Mouse (Mus musculus): ENCODE results near the gene Abhd14b.
"Not testable (repeated sequence)": the region's sequence is repeated elsewhere in the genome, so short reads cannot be mapped to it uniquely, and the experiment has no call there.

The Abhd14b gene

GRCm38 (mm10) chr9:106476002-106476923, 29.0 kb downstream of the Abhd14b start:
- DNase-seq (ENCODE audit: low spot score), result no peak

DNA sequence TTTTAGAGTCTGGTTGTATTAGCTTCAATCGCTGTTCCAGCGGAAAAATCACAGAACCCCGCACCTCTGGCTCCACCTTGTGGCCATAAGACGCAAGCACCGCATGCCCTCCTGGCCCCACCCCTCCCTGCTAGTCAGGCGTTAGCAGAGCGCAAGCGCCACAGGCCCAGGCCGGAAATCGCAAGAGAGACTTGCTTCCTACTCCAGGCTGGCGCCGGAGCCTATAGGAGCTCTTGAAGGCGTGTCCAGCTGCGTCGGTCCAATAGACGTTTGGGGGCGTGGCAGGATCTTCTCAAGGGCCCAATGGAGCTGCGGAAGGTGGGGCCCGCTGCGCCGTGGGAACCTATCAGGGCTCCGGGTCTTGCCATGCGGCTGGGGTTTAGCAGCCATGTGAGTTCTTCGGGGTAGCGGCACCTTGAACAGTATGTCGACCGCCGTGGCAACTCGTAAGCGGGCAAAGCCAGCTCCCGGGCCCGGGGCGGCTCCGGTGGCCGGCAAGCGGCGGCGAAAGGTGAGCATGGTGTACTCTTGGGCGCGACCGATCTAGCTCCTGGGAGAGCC, 29.7 kb downstream of the Abhd14b start, which contains the start of gene Parp3:
Gene Parp3, minus strand, starts transcription at position 26 of the 561 bp plus-strand sequence.
- DNase-seq (ENCODE audit: low spot score), result peak; percentile 100

DNA sequence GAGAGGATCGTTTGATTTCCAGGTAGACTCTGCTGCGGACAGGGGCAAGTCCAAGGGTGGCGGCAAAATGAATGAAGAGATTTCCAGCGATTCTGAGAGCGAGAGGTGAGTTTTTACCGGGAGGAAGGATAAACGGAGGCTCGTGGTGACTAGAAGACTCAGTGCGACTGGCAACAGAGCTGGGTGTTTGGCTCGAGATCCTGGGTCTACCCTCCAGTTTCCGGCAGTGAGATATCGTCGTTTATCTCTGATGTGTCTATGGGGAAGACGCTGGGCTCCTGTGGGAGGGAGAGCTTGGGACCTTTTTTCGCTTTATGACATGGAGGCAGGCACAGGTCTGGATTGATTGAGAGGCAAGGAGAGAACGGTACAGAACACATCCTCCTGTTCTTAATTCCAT, 30.4 kb downstream of the Abhd14b start:
- DNase-seq (ENCODE audit: low spot score), result no peak

GRCm38 (mm10) chr9:106478101-106478500, 30.8 kb downstream of the Abhd14b start:
- no peak for DNase-seq (ENCODE audit: low spot score)

- DNase-seq (ENCODE audit: low spot score), result no peak
Observed at GRCm38 (mm10) chr9:106480541-106480940, 33.3 kb downstream of the Abhd14b start.

DNA sequence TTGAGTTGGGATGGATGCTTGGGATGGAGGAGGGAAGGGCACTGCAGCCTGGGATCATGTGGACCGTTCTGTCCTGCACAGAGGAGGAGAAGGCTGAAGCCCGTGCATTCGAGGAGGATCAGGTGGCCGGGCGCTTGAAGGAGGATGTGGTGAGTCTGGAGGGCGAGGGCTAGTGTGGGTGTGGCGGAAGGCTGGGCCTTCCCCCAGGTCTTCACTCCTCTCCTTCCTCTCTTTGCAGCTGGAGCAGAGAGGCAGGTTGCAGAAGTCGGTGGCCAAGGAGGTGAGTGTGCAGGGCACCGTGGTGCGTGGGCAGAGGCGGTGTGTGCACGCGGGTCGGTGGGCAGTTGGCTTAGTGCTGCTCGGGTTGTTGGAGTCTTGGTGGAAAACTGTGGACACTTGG, 33.8 kb downstream of the Abhd14b start:
- DNase-seq (ENCODE audit: low spot score), result no peak

DNA sequence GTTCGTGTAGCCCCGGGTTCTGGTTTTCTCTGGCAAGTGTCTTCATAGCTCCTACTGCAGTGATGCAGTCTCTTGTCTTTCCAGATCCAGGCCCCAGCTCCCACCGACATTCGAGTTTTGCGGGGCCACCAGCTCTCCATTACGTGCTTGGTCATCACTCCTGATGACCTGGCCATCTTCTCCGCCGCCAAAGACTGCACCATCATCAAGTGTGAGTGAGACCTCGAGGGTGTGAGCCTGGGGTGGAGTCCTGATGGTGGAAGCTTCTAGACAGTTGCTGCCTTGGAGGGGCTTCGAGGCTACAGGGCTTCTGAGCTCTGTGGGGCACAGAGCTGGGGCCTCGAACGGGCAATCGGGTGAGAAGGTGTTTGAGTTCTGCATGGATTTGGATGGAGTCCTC, 34.4 kb downstream of the Abhd14b start:
- DNase-seq (ENCODE audit: low spot score), result no peak

DNA sequence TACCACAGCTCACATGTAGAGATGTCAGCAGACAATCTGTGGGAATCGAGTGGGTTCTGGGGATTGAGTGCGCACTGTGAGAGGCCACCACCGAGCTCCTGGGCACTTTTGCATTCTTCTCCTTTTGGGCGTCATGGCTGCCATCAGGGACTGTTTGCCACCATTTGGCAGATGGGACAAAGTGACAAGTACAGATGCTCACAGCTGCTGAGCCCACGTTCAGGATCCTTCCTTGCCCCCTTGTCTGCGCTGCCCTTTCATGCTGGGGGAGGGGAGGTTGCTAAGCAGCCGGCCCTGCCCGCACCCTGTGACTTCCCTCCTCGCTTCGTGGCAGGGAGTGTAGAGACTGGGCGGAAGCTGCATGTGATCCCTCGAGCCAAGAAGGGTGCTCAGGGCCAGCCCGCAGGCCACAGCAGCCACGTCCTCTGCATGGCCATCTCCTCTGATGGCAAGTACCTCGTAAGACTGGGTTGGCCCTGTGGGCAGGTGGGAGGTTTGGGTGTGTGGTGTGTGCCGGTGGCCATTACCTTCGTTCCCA, 35.4 kb downstream of the Abhd14b start:
- no peak for DNase-seq (ENCODE audit: low spot score)

DNA sequence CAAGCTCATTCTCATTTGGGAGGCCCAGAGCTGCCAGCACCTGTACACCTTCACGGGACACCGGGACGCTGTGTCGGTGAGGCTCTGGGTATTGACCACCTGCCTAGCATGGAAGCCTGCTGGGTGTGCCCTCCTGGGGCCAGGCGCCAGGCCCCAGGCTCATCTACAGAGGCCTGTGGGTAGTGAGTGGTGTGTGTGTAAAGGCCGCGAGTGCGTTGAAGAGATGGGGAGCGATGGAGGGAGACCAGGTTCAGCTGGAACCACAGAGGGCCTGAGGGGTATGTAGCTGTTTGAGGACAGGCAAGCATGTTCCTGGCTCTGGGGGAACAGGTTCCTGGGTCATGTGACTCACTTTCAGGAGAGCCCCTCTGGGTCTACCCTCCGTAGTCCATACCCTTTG, 35.9 kb downstream of the Abhd14b start:
- DNase-seq (ENCODE audit: low spot score), result no peak

- no peak for DNase-seq (ENCODE audit: low spot score)
Observed at GRCm38 (mm10) chr9:106483606-106484005, 36.3 kb downstream of the Abhd14b start.

DNA sequence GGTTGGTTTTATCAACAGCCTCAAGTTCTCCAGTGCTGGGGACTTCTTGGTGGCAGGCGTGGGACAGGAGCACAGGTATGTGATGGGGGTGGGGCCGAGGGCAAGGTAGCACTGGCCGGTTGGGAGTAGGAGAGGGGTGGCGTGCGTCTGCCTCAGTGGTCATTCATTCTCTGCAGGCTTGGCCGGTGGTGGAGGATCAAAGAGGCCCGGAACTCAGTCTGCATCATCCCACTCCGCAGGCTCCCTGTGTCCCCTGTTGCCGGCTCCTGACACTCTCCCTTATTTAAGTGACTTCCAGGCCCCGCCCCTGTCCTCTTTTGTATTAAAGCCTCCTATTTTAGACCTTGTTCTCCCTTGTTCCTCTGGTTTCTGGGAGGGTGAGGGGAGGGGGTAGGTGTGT, 37.8 kb downstream of the Abhd14b start:
- no peak for DNase-seq (ENCODE audit: low spot score)

- DNase-seq (ENCODE audit: low spot score), result not testable (repeated sequence)
Observed at GRCm38 (mm10) chr9:106487602-106488001, 40.3 kb downstream of the Abhd14b start.

GRCm38 (mm10) chr9:106499667-106500066, 52.4 kb downstream of the Abhd14b start, which contains the start of gene Iqcf1:
TSS of gene Iqcf1 (plus strand) at chr9:106499967.
- DNase-seq (ENCODE audit: low spot score), result no peak

GRCm38 (mm10) chr9:106501846-106502245, 54.6 kb downstream of the Abhd14b start:
- no peak for DNase-seq (ENCODE audit: low spot score)

Measured in testis, postnatal 14 days (tissue).